Mouse (Mus musculus): ENCODE data around the gene Gm20388. TPM values are rescaled to one million over a fixed set of nuclear protein-coding genes. Genes with fewer than 3 reads are reported as not detected.
A peak's percentile ranks its signal among the peaks of the same experiment; 100 is the strongest.

The Gm20388 gene
- polyA plus RNA-seq, 1 experiment: 49.7 TPM

DNA sequence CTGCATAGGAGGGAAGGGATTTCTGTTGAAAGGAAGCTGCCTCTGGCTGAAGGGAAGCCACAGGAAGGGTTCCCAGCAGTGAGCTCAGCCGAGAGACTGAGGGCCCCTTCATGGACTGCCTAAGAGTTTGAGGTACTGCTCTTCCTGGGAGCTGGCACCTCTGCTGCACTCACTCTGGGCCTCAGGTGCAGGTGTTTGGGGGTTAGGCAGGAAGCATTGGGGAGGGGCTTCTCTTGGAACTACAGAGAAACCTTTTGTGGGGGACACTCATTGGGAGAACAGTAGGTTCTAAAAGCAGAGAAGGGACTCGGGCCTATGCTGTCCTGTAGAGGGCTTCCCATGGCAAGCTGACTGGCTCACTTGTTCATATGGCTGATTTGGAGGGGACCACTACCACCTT, 4323.9 kb downstream of the Gm20388 start:
- Histone ChIP-seq H3K4me1 (ENCODE audit: control insufficient read depth, insufficient read depth, low read length) (peaks cover 15% of the 10 kb centered on the region), H3K27ac (ENCODE audit: insufficient read depth, low read depth, low read length) (no peak overlapping the region), H3K36me3 (ENCODE audit: control insufficient read depth, insufficient read depth, low read length) (no peaks in the 10 kb centered on the region), H3K4me3 (ENCODE audit: insufficient read depth, low read depth, low read length) (no peak overlapping the region), H3K27me3 (replicated peaks; ENCODE audit: control insufficient read depth, insufficient read depth, low read length) (no peaks in the 10 kb centered on the region)
- WGBS: 70% methylated on average over 2 of the region's 2 CpGs
- DNase-seq: no peak
- TF ChIP-seq POLR2A (IDR thresholded peaks at IDR 0.05; ENCODE audit: low read depth, low read length) (no peak), CTCF (conservative IDR thresholded peaks at IDR 0.05; ENCODE audit: insufficient read depth, insufficient read length, low read depth, low read length) (no peak)

DNA sequence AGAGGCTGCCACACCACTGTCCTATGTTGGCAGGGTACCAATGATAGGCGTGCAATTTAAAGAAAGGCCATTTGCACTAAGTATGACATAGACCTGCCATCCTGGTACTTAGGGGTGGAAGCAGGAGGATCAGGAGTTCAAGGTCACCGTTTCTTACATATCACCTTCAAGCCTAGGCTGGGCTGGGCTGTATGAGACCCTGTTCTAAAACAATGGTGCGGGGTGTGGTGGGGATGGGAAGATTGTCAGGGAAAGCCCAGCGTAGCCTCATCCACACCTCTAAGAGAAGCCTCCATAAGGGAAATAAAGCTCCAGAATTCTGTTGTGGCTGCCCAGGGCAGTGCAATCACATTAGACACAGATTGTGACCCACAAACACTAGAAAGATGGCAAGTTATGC, 4324.9 kb downstream of the Gm20388 start:
- no peaks in the 10 kb centered on the region for H3K36me3 ChIP-seq (ENCODE audit: control insufficient read depth, insufficient read depth, low read length)
- 87% methylated on average over 4 of the region's 4 CpGs for WGBS
- peaks cover 15% of the 10 kb centered on the region for H3K4me1 ChIP-seq (ENCODE audit: control insufficient read depth, insufficient read depth, low read length)
- H3K4me3 ChIP-seq (ENCODE audit: insufficient read depth, low read depth, low read length): no peak overlapping the region
- DNase-seq: no peak
- H3K27ac ChIP-seq (ENCODE audit: insufficient read depth, low read depth, low read length): no peak overlapping the region
- H3K27me3 ChIP-seq (replicated peaks; ENCODE audit: control insufficient read depth, insufficient read depth, low read length): no peaks in the 10 kb centered on the region
- TF ChIP-seq CTCF (conservative IDR thresholded peaks at IDR 0.05; ENCODE audit: insufficient read depth, insufficient read length, low read depth, low read length): no peak
- TF ChIP-seq POLR2A (IDR thresholded peaks at IDR 0.05; ENCODE audit: low read depth, low read length): no peak

DNA sequence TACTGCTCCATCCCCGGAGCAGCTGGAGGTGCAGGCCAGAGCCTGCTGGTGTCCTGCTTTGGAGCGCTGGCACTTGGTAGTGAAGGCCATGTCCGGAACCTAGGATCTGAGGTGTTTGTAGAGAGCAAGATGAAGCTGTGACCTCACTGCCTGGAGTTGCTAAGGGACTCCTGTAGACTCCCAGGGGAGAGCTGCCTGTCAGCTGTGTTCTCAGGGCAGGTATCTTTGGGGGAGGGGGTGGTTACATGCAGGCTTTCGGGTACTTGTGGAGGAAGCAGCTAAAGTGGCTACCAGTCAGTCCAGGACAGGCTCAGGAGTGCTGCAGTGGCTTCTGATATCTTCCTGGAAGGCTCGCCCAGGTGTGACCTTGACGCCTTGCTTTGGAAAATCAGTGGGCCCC, 4328.7 kb downstream of the Gm20388 start:
- WGBS: 69% methylated on average over 6 of the region's 6 CpGs
- H3K4me3 ChIP-seq (ENCODE audit: insufficient read depth, low read depth, low read length): no peak overlapping the region
- no peak for DNase-seq
- H3K36me3 ChIP-seq (ENCODE audit: control insufficient read depth, insufficient read depth, low read length): no peaks in the 10 kb centered on the region
- TF ChIP-seq POLR2A (IDR thresholded peaks at IDR 0.05; ENCODE audit: low read depth, low read length) (no peak), CTCF (conservative IDR thresholded peaks at IDR 0.05; ENCODE audit: insufficient read depth, insufficient read length, low read depth, low read length) (no peak)
- H3K4me1 ChIP-seq (ENCODE audit: control insufficient read depth, insufficient read depth, low read length): peaks cover 18% of the 10 kb centered on the region
- H3K27ac ChIP-seq (ENCODE audit: insufficient read depth, low read depth, low read length): no peak overlapping the region
- H3K27me3 ChIP-seq (replicated peaks; ENCODE audit: control insufficient read depth, insufficient read depth, low read length): no peaks in the 10 kb centered on the region

DNA sequence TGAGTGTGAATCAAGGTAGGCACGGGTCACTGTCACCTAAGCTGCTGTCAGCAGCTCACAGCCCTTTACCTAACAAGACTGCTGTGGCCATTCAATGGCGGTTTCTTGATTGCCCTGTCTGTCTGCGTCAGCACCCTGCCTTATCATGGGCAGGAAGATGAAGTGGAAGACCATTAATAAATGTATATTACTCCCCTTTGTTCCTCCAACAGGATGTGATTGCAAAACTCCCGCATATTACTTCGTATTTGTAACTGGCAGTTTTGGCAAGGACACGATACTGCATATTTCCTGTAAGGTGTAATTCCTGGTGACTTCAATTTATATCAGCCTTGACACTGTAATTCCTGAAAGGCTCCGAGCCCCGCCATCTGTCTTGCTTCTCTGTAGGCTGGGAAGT, 4330.3 kb downstream of the Gm20388 start:
- Histone ChIP-seq H3K36me3 (ENCODE audit: control insufficient read depth, insufficient read depth, low read length) (no peaks in the 10 kb centered on the region), H3K27ac (ENCODE audit: insufficient read depth, low read depth, low read length) (no peak overlapping the region), H3K4me1 (ENCODE audit: control insufficient read depth, insufficient read depth, low read length) (peaks cover 20% of the 10 kb centered on the region), H3K27me3 (replicated peaks; ENCODE audit: control insufficient read depth, insufficient read depth, low read length) (no peaks in the 10 kb centered on the region), H3K4me3 (ENCODE audit: insufficient read depth, low read depth, low read length) (no peak overlapping the region)
- 71% methylated on average over 8 of the region's 8 CpGs for WGBS
- no peak for DNase-seq
- TF ChIP-seq POLR2A (IDR thresholded peaks at IDR 0.05; ENCODE audit: low read depth, low read length) (no peak), CTCF (conservative IDR thresholded peaks at IDR 0.05; ENCODE audit: insufficient read depth, insufficient read length, low read depth, low read length) (no peak)

DNA sequence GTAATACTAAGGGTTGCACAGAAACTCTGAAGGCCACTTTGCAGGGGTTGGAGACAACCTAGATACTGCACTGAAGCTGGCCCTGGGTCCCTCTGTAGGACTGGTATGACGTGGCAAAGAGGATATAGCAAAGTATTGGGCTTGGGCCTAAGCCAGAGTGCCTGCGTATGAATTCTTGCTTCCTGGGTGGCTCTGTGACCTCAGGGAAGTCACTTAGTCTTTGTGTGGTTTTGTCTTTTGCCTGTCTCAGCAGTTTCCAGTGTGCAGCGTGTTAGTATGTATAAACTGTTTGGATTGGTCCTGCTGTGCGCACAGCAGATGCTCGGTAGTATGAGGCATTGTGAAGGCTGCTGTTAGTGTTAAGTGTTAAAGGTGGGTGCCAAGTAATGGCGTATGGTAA, 4331.6 kb downstream of the Gm20388 start:
- H3K36me3 ChIP-seq (ENCODE audit: control insufficient read depth, insufficient read depth, low read length): no peaks in the 10 kb centered on the region
- H3K4me3 ChIP-seq (ENCODE audit: insufficient read depth, low read depth, low read length): no peak overlapping the region
- no peak for TF ChIP-seq CTCF (conservative IDR thresholded peaks at IDR 0.05; ENCODE audit: insufficient read depth, insufficient read length, low read depth, low read length)
- no peak for TF ChIP-seq POLR2A (IDR thresholded peaks at IDR 0.05; ENCODE audit: low read depth, low read length)
- no peaks in the 10 kb centered on the region for H3K27me3 ChIP-seq (replicated peaks; ENCODE audit: control insufficient read depth, insufficient read depth, low read length)
- no peak overlapping the region for H3K27ac ChIP-seq (ENCODE audit: insufficient read depth, low read depth, low read length)
- 59% methylated on average over 6 of the region's 6 CpGs for WGBS
- peaks cover 18% of the 10 kb centered on the region for H3K4me1 ChIP-seq (ENCODE audit: control insufficient read depth, insufficient read depth, low read length)
- DNase-seq: peak; percentile 61

DNA sequence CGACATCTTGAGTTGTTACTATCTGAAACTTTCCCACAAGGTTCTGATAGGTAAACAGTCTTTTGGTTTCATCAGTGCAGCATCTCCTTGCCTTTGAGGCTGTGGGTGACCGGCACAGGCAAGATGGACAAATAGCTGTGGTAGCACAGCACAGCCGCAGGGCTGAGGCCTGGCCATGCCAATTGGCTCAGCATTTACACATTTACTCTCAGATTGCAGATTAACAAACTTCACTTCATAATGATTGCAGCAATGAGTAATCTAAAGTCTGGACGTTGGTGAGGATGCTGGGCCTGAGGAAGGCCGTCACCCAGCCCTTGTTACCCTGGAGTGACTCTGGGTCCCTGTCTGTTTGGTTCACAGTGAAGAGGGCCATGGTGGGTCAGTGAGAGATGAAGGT, 4332.3 kb downstream of the Gm20388 start:
- Histone ChIP-seq H3K27ac (ENCODE audit: insufficient read depth, low read depth, low read length) (no peak overlapping the region), H3K4me3 (ENCODE audit: insufficient read depth, low read depth, low read length) (no peak overlapping the region), H3K4me1 (ENCODE audit: control insufficient read depth, insufficient read depth, low read length) (peaks cover 22% of the 10 kb centered on the region), H3K36me3 (ENCODE audit: control insufficient read depth, insufficient read depth, low read length) (no peaks in the 10 kb centered on the region), H3K27me3 (replicated peaks; ENCODE audit: control insufficient read depth, insufficient read depth, low read length) (no peaks in the 10 kb centered on the region)
- DNase-seq: peak; percentile 76
- no peak for TF ChIP-seq POLR2A (IDR thresholded peaks at IDR 0.05; ENCODE audit: low read depth, low read length)
- TF ChIP-seq CTCF (conservative IDR thresholded peaks at IDR 0.05; ENCODE audit: insufficient read depth, insufficient read length, low read depth, low read length): no peak
- 54% methylated on average over 5 of the region's 5 CpGs for WGBS

DNA sequence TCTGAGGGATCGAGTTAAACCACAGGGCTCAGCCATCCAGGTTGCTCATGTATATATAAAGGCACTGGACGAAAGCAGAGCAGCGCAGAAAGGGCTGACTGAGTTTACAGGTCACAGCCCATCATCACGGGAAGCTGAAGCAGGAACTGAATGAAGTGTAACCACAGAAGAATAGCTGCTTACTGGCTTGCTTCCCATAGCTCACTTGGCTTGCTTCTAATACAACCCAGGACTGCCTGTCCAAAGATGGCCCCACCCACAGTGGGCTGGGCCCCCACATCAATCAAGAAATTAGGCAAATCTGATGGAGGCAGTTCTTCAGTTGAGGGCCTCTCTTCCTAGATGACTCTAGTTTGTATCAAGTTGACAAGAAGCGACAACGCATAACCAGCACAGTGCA, 4336.9 kb downstream of the Gm20388 start:
- H3K4me3 ChIP-seq (ENCODE audit: insufficient read depth, low read depth, low read length): no peak overlapping the region
- peak; percentile 72 for DNase-seq
- no peak overlapping the region for H3K27ac ChIP-seq (ENCODE audit: insufficient read depth, low read depth, low read length)
- peaks cover 43% of the 10 kb centered on the region for H3K4me1 ChIP-seq (ENCODE audit: control insufficient read depth, insufficient read depth, low read length)
- TF ChIP-seq CTCF (conservative IDR thresholded peaks at IDR 0.05; ENCODE audit: insufficient read depth, insufficient read length, low read depth, low read length): no peak
- no peak for TF ChIP-seq POLR2A (IDR thresholded peaks at IDR 0.05; ENCODE audit: low read depth, low read length)
- no peaks in the 10 kb centered on the region for H3K36me3 ChIP-seq (ENCODE audit: control insufficient read depth, insufficient read depth, low read length)
- 71% methylated on average over 6 of the region's 6 CpGs for WGBS
- no peaks in the 10 kb centered on the region for H3K27me3 ChIP-seq (replicated peaks; ENCODE audit: control insufficient read depth, insufficient read depth, low read length)

DNA sequence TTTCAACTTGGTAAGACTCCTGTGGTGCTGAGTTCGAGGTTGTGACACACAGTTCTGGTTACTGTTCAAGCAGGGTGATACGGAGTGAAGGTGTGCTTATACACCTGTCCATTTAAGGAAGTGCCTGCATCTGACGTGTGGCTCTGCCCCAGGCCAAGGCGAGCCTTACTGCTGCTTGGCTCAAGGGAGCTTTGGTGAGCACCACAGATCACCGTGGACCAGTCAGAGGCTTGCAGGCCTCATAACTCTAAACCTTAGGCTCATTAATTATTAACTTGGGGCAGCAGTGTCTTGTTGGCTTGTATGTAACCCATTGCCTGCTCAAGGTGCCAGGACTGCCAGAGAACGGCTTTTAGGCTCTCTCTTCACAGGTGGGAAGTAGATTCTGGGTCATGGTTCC, 4338.0 kb downstream of the Gm20388 start:
- no peak overlapping the region for H3K4me3 ChIP-seq (ENCODE audit: insufficient read depth, low read depth, low read length)
- no peaks in the 10 kb centered on the region for H3K36me3 ChIP-seq (ENCODE audit: control insufficient read depth, insufficient read depth, low read length)
- H3K4me1 ChIP-seq (ENCODE audit: control insufficient read depth, insufficient read depth, low read length): peaks cover 40% of the 10 kb centered on the region
- 35% methylated on average over 6 of the region's 6 CpGs for WGBS
- peak overlapping the region; percentile 52; the same call in 1 of the 2 replicates for H3K27ac ChIP-seq (ENCODE audit: insufficient read depth, low read depth, low read length)
- TF ChIP-seq POLR2A (IDR thresholded peaks at IDR 0.05; ENCODE audit: low read depth, low read length): no peak
- no peaks in the 10 kb centered on the region for H3K27me3 ChIP-seq (replicated peaks; ENCODE audit: control insufficient read depth, insufficient read depth, low read length)
- DNase-seq: peak; percentile 90

Measured in kidney, adult 2 months (tissue).